Mouse (Mus musculus) adrenal gland, postnatal 10 days (tissue): ENCODE results near the gene Gm10401. TPM values are rescaled to one million over a fixed set of nuclear protein-coding genes. Genes with fewer than 3 reads are reported as not detected.
"Not testable (repeated sequence)": the region's sequence is repeated elsewhere in the genome, so short reads cannot be mapped to it uniquely, and the experiment has no call there.

Source experiments
- DNase-seq: peaks from one replicate; pipeline ENCODE4 v3.0.0; 2021; ENCODE audit warnings: mixed read lengths
- total RNA-seq, 2 experiments: library from RNA; stranded (reverse); gene quantifications; 2 replicates each; pipeline ENCODE4 v1.2.3; 2021

Gene Gm10401
- total RNA-seq, 2 experiments from 2014 or later, result not detected

DNA sequence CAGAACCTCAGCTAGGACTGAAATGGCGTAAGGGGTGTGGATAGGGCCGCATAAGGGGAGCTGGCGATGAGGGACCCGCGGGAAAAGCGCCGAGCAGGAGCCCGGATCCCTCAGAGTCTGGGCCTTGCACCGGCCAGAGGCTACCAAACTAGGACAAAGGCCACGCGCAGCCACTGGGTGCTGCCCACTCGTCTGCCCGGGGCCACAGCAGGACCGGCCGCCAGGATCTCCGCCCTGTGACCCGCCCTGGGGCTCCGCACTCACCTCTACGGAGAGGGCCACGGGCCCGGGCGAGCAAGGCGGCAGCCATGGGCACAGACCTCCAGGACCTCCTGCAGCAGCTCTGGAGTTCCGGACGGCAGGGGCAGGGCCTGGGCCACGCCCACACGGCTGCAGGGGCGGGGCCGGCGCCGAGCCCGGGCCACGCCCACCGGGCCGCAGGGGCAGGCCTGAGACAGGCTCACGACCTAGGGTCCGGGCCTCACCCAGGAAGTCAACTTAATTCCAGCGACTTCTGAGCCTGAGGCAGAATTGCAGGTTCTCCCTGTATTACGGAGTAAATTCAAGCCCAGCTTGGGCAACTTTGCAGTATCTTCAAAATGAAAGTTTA is 21.0 kb upstream of the Gm10401 start, which contains the start of gene Acads:
Gene Acads (minus strand): TSS at position 386 of the 610 bp plus-strand sequence.
- peak; percentile 94 for DNase-seq

DNA sequence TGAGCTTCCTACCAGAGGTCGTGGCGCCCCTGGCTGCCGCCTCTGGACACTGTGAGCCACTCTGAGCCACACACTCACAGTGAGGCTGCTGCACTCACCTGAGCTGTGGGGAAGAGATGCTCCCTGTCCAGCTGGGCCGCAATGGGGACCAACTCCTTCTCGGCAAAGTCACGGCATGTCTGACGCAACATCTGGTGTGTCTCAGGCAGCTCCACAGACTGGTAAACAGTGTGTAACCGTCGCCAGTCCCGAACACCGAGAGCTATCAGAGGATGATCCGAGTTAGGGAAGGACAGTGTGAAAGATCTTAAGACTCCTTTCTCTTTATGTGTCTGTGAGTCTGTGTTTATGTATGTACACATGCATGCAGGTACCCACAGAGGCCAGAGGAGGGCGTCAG is 19.4 kb upstream of the Gm10401 start:
- no peak for DNase-seq

DNA sequence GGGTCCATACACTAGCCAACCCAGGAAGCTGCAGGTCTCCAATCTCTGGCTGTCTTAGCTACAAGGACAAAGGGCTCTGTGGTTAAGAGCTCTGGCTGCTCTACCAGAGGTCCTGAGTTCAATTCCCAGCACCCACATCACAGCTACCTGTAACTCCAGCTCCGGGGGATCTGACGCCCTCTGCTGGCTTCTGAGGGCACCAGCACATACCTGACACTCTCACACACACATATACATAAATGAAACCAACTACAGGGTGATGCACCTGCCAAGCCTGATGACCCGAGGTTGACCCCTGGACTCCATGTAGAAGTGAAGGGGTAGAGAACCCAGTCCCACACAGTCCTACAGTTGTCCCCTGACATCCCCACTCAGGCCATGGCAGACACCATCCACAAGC is 18.3 kb upstream of the Gm10401 start:
- no peak for DNase-seq

DNA sequence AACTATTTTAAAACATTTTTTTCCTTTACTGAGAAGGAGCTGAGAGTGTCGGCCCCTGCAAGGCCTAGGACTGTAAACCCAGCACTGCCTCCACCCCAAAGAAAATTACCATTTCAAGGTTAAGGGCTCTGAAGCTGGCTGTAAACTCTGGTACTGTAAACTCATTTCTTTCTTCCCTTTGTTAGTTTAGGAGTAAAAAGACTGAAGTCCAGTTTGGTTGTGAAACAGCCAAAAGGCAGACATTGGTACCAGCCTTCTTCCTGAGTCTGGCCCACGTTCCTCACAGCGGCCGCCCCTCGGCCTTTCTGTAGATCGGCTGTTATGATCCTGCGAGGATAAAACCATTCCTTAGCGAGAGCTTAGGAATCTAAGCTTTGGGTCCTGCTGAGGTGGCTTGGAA is 16.4 kb upstream of the Gm10401 start:
- no peak for DNase-seq

DNA sequence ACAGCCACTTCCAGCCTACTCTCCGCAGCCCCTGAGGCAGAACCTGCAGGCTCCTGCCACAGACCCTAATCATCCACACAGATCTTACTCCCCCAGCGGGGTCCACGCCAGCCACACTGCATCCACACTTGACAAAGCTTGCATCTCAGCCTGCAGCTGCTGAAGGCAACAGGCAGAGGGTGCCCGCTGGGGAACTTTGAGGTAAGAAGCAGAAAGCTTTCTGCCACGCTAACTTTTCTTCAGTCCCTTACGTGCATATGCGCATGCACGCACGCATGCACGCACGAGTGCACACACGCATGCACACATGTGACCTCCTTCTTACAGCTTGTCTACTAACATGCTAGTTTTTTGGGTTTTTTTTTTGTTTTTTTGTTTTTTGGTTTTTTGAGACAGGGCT is 15.1 kb upstream of the Gm10401 start:
- no peak for DNase-seq

DNA sequence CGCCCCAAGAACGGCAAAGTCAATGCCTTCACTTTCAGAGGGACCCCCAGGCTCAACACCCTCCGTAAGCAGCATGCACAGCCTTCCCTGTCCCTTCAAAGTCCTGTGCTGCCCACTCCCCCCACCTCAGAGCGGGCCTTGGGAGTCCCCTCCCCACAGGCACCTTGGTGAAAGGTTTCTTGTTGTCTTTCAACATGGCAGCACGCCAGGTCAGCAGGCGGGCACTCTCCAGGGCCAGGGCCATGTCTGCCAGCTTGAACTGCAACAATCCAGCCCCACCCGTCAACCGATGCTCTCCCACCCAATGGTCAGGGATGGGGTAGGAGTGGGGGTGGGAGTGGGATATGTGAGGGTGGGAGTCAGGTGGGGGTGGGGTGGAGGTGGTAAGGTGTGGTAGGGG is 13.1 kb upstream of the Gm10401 start:
- peak; percentile 69 for DNase-seq

DNA sequence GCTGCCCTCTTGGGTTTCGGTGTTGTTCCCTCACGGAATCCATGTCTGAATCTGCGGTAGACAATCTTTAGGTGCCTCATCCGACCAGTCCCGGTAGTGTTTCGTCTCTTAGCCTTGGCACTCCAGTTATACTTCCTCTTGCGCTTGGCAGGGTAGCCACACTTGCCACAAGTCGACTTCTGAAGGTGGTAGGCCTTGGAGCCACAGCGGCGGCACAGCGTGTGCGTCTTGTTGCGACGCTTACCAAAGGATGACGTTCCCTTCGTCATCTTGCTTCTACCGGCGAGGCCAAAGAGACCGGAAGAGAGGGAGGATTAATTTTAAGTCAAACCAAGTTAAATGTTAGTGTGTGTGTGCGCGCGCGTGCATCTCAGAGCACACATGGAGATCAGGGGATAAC is 5.2 kb upstream of the Gm10401 start:
- DNase-seq, result not testable (repeated sequence)

DNA sequence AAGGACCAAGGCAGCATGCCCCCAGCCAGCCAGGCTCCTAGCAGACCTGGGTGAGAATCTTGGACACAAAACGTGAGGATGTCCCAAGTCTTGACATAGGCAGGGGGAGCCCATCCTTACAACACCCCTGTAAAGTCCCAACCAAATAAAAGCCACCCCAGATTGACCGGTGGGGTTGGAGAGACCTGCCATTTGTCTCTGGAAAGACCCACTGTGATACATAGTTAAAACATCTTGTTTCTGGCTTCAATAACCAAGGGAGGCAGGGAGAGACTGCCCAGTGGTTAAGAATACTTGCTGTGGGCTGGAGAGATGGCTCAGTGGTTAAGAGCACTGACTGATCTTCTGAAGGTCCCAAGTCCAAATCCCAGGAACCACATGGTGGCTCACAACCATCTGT is 4.1 kb upstream of the Gm10401 start:
- no peak for DNase-seq

DNA sequence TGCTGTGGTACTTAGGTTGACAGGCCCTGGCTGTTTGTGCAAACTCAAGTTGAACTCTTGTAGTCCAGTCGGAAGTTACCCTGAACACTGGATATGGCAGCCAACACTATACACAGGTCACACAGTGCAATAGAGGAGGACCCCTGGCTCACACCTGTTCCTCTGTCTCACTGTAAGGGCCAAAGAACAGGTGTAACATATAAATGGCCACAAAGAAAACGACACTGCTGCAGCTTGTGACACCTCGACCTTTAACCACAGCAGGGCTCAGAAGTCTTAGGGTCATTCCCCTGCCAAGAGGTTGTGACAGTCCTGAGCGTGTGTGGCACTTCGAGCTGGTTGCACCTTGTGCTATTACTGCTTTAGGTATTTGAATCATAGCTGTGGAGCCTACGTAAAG is 2.4 kb upstream of the Gm10401 start:
- no peak for DNase-seq

DNA sequence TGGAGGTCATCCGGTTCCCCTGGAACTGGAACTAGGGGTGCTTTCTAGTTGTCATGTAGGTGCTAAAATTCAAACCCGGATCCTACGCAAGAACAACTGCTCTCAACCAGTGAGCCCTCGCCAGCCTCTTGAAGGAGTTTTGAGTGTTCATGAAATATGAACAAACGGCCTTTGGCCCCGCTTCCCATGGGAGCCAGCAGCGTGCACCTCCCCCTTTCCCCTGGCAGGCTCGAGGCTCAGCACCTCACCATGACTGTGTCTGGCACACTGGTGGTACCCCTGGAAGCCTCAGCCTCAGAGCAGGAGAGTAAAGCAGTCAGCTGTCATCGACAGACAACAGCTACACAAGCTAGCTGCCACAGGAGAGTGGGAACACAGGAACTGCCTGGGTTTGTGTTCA is 1.9 kb upstream of the Gm10401 start:
- peak; percentile 74 for DNase-seq

DNA sequence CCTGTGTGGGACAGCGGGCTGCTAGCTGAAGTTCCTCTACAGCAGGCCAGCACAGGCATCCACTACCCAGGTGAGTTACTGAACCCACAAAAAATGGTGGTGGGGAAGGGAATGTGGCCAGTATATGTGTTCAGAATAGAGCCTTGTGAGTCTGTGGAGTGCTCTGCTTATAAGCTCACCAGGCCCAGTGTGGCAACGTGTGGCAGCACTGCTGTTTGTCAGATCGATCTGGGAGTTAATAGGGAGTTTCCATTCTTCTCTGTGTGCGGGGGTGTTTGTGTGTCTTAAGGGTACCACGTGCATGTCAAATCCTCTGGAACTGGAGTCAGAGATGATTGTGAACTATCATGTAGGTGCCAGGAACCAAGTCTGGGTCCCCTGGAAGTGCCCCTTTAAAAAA is 1.4 kb upstream of the Gm10401 start:
- no peak for DNase-seq

DNA sequence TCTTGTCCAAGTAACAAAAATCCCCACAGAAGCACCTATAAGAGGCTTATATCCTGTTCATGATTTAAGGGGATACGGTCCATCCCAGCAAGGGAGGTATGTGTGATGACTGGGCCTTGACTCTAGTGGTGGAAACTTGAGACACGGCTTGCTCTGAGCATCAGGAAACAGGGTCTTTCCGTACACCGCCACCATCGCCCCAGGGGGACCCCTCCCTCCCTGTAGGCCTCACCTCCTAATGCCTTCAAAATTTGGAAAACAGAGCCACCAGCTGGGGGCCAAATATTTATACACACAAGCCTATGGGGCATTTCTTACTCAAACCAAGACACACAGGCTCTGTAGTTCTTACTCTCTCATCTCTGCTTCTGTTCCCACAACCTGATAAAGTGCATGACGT is 6.3 kb downstream of the Gm10401 start:
- no peak for DNase-seq

DNA sequence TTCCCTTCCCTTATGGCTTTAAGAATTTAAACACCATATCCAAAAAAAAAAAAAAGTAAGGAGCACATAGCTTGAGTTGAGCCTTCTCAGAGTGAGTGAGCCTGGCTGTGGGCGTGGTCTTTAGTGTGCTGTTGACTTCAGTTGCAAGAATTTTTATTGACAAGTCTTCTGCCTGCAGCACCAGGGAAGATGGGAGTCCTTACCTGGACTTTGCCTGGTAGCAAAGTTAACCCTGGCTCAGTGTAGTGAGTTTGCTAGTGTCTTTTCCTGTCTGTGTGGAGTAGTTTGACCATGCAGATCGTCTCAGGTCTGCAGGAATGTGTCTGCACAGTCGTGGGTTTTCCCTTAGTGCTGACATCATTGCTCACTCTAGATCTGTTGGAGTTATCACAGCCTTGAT is 7.1 kb downstream of the Gm10401 start:
- no peak for DNase-seq

DNA sequence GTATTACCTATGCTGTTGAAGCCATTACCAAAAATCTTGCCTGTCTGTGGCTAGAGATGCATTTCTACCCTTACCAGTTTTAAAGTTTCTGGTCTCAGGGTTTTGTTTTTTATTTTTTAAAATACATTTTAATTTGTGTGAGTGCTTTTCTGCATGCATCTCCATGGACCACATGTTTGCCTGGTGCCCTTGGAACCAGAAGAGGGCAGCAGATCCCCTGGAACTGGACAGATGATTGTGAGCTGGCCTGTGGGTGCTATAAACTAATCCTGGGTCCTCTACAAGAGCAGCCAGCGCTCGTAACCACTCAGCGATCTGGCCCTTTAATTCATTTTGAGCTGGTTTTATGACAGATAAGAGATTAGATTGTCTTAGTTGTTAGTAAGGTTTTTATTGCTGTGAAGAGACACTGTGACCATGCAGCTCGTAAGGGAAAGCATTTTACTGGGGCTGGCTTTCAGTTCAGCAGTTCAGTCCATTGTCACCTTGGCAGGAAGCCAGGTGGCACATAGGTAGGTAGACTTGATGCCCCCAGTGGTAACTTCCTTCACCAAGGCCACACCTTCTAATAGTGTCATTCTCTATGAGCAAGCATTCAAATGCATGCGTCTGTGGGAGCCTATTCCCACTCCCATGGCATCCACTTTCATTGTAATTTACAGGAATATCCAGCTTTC is 8.4 kb downstream of the Gm10401 start:
- DNase-seq, result no peak

DNA sequence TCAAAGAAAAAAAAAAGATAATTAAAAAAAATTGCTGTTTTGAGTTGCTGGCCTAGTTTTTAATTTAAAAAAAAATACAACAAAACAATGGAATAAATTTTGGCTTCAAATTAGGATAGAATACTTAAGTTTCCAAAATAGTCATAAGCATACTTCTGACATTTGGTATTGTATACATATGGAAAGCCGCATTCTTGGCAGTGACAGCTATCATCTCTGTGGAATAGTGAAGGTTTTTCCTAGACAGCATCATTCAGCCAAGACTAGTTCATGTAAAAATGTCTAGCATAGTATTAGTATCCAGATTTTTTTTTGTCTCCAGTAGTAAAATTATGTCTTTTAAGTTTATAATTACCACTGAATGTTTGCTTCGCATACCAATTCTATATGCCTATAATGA is 12.4 kb downstream of the Gm10401 start:
- no peak for DNase-seq

DNA sequence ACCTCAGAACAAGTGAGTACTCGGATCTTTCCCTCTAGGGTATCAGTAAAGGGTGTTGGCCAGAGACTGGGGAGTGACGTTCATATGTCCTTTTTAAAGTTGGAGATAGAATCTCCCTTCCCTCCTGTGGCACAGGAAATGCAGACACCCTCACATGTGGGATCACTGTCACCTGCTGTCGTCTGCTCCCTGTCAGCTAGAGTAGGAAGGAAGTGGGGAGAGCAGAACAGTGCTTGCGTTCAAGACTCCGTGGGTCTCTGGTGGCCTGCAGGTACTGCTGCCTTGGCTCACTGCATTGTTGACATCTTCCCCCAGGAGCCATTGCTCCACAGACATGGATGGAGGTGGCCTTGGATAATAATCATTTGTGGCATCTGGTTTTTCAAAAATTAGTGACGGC is 14.6 kb downstream of the Gm10401 start:
- DNase-seq, result no peak

DNA sequence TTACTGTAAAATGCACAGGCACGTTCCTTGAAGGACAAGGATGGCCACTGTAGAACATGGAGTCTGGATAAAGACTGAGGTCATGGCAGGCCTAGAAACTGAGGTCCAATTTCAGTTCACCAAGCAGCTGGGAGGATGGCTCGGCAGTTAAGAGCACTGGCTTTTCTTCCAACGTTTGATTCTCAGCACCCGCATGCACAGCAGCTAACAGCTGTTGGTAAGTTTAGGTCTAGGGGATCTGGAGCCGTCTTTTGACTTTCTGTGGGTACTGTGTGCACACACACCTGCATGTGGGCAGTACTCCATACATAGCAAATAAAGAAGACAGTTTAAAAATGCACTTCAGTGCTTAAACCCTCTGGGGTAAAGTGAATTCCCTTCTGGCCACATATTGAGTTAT is 16.5 kb downstream of the Gm10401 start:
- DNase-seq, result no peak

DNA sequence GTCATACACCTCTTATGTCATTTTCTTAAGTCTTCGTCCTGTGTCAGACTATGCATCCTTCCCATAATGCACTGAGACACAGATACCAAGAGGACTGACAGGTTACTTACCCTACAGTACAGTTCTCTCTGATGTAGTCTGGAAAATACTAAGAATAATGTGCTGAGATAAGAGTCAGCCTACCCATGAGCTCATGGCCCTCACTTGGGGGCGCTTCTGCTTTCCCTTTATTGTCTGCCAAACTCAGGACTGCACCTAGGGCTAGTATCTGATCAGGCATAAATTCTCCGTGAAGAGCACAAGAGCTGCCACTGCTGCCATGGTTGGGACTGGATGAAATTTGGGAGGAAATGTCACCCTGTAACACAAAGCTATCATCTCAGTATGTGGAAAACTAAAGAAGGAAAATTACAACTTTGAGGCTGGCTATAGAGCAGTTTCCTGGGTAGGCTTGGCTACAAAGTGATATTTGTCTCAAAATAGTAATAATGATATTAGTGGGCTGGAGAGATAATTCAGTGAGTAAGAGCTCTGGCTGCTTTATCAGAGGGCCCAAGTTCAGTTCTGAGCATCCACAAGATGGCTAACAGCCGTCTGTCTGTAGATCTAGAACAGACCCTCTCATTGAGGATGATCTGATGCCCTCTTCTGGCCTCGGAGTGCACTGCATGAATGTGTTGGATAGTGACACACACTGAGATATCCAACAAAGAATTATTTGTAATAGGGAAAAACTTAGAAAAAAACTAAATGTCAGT is 21.8 kb downstream of the Gm10401 start:
- DNase-seq, result peak; percentile 84

DNA sequence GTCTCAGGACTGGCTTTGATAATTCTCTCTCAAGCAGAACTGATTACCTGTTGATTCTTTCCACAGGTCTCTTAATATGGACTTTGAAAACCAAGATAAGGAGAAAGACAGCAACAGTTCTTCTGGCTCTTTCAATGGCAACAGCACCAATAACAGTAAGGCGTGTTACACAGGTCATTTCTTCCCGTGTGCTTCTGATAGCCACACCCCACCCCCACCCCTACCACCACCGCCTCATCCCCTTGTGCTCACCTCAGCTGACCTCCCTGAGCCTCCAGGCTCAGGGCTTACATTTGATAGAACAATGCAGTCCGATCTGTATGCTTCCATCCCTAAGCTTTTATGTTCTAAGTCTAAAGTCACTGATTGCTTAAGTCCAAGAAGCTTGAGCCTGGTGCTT is 23.3 kb downstream of the Gm10401 start:
- DNase-seq, result no peak

DNA sequence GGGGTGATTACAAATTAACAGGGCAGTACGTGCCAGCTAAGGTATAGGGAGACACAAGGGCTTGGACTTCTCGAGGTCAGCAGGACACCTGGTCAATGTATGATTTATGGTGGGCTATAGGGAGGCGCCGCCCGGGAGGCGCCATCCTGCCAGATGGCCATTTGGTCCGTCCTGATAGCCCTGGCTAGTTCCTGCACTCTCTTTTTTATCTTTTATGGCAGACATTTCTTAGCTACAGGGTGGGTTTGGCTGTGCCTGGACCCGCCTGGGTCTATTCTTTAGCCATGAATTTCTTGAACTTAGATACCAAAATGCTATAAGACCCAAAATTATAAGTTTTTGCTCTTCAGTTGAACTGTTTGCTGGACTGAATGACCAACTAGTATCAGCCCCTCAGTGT is 24.8 kb downstream of the Gm10401 start:
- DNase-seq, result not testable (repeated sequence)

DNA sequence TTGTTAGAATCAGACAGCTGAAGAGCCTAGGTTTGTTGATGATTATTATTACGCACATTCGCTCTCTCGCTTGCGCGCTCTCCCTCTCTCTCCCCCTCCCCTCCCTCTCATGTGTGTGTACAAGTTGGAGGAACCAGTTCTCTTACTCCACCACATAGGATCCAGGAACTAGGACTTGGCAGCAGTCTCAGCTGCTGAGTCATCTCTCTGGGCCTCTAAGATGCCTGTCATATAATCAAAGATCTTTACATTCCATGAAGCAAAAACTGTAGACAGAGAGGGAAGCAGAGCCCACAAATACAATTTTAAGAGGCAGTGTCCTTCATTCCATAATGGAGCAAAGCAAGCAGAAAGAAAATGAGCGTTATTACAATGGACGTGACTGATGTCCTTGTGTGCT is 26.0 kb downstream of the Gm10401 start:
- DNase-seq, result peak; percentile 46

DNA sequence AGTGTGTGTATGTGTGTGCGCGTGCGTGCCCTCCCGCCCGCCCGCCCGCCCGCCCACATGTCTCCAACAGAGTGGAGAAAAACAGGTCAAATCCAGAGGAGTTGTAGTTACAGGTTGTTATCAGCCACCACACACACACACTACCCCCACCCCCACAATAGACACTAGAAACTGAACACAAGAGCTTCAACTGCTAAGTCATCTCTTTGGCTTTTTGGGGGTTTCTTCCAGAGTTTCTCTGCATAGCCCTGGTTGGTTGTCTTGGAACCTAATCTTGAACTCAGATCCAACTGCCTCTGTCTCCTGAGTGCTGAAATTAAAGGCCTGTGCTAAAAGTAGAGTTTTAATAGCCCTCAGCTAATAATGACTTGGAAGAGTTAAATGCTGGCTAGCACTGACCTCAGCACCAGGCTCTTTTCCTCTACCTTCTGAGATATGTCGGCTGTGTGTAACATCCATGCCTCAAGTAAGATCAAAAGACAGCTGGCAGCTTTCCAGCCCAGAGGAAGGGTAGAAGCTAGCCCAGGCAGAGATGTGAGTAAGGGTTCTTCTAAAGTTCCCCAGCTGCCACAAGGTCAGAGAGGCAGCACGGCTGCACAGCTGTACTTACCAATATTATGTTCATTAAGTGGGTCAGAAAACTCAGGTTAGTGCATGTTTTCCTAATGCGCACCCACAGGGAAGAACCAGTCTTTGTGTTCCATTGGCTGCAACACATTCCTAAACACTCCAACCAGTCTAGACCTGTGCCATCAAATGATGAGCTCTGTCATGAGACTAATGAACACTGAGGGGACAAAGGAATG is 26.8 kb downstream of the Gm10401 start:
- peak; percentile 68 for DNase-seq

DNA sequence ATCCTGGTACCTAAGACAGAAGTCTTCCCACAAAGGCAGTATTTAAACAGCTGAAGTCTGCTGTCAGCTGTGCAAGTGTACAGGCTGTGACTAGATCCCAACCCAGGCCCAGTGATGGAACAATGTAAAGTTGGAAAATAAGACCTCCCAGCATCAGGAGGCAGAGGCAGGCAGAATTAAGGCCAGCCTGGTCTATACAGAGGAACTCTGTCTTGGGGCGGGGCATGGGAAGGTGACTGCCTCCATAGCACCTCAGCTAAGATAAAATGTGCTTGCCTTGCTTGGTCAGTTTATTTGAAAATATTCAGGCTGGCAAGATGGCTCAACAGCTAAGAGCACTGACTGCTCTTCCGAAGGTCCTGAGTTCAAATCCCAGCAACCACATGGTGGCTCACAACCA is 27.6 kb downstream of the Gm10401 start:
- DNase-seq, result no peak
